Mouse (Mus musculus) CD4-positive naive resting alpha-beta T cell, adult 57 days (primary cell): ENCODE data around the gene Klf4. TPM values are rescaled to one million over a fixed set of nuclear protein-coding genes. Genes with fewer than 3 reads are reported as not detected.

Experiments used
- total RNA-seq: library from RNA; stranded (reverse); gene quantifications from one replicate; pipeline ENCODE4 v1.2.4, GENCODE M21; 2023

The Klf4 gene
- total RNA-seq, result 107 TPM

DNA sequence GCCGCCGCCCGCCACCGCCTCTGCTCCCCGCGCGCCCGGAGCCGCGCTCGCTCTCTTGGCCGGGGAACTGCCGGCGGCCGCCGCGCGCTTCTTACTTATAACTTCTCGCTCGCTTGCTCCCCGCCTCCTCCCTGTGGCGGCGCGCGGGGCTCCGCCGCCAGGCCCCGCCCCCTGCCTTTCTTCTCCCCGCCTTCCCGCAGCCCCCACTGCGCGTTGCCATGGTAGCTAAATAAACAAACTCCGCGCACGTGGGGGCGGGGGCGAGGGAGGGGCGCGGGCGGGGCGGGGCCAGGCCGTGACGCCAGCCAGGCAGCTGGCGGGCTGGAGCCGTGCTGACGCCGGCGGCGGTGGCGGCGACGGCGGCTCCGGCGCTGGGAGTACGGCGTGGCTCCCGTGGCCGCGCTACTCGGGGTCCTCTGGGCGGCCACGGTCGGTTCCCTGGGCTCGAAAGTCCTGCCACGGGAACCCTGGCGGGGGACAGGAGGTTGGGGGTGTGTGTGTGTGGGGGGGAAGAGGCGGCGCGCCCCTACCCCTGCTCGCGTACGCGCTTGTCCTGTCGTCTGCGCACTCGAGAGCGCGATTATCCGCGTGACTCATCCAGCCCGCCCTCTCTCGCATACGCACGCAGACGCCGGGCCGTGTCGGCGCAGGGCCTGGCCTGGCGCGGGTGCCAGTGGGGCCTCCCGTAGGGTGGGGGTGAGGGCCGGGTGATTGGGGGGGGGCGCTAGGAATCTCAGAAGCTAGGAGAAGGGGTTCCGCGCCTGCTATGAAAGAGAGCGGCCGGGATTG, at the start of gene Klf4:
Klf4 (minus strand) TSS at position 60 of the 789 bp plus-strand sequence.

Other genes starting within 250 kb of the Klf4 start
- 108 TPM for gene Rad23b, start 182.4 kb downstream of the Klf4 start, total RNA-seq